Mouse (Mus musculus) stomach, embryonic 14.5 days (tissue): ENCODE results near the gene G3bp2. TPM values are rescaled to one million over a fixed set of nuclear protein-coding genes. Genes with fewer than 3 reads are reported as not detected.

Experiments used
- ATAC-seq: fragments of 200-750 bp; cut with Nextera tagmentation; 2 replicates; pipeline ENCODE4 v1.8.0; 2017; ENCODE audit warnings: low read depth, moderate TSS enrichment; ENCODE audit not compliant: insufficient number of reproducible peaks, insufficient read depth, low FRiP score
- H3K27ac ChIP-seq: fragments of 300-500 bp; sonication (generic); 2 replicates; pipeline ENCODE4 v1.5.1; 2014; ENCODE audit warnings: mild to moderate bottlenecking, low read length, moderate library complexity, mixed read lengths
- H3K27me3 ChIP-seq: fragments of 300-500 bp; sonication (generic); 2 replicates; pipeline ENCODE4 v1.6.1; 2014; ENCODE audit warnings: low read length, control low read depth, mixed read lengths; ENCODE audit not compliant: control insufficient read depth, insufficient read depth
- H3K36me3 ChIP-seq: fragments of 300-500 bp; sonication (generic); 2 replicates; pipeline ENCODE4 v1.6.1; 2014; ENCODE audit warnings: mild to moderate bottlenecking, control low read depth, low read length, moderate library complexity, mixed read lengths; ENCODE audit not compliant: control insufficient read depth, insufficient read depth
- H3K4me1 ChIP-seq: fragments of 300-500 bp; sonication (generic); 2 replicates; pipeline ENCODE4 v1.6.1; 2014; ENCODE audit warnings: low read length, control low read depth, mixed read lengths; ENCODE audit not compliant: control insufficient read depth, insufficient read depth
- H3K4me2 ChIP-seq: fragments of 300-500 bp; sonication (generic); replicated peaks from 2 replicates; pipeline ENCODE4 v1.6.1; 2014; ENCODE audit warnings: low read depth, low read length, control low read depth
- H3K4me3 ChIP-seq: fragments of 300-500 bp; sonication (generic); 2 replicates; pipeline ENCODE4 v1.5.1; 2014; ENCODE audit warnings: low read depth, low read length, control low read depth
- H3K9ac ChIP-seq: fragments of 300-500 bp; sonication (generic); replicated peaks from 2 replicates; pipeline ENCODE4 v1.6.1; 2014; ENCODE audit warnings: low read depth, mild to moderate bottlenecking, control low read depth, low read length, moderate library complexity, mixed read lengths
- H3K9me3 ChIP-seq: fragments of 300-500 bp; sonication (generic); 2 replicates; pipeline ENCODE4 v1.6.1; 2016; ENCODE audit warnings: low read depth, low read length, control low read depth; ENCODE audit not compliant: control insufficient read depth
- WGBS: fragments of 180-500 bp; shearing (Covaris S2); extraction: QIAGEN DNeasy Blood & Tissue Kit; methylation state at CpG from one replicate; pipeline ENCODE4 v1.1.7; 2014; 5-methylcytosine and 5-hydroxymethylcytosine counted together
- polyA plus RNA-seq: library from polyadenylated mRNA; unstranded; fragments of >200 nt; fragmentation: Nextera tagmentation; extraction: Ambion mirVana; gene quantifications from 2 replicates; pipeline ENCODE4 v1.2.1, GENCODE M21; 2014

G3bp2 gene
- polyA plus RNA-seq, 1 experiment from 2014 or later: 205 TPM

GRCm38 (mm10) chr5:92042377-92043348 lies 40.9 kb downstream of the G3bp2 start:
- Histone ChIP-seq H3K4me3 (peak overlapping the region; percentile 70), H3K27ac (no peak overlapping the region), H3K4me2 (peak overlapping the region; percentile 48), H3K9me3 (no peaks in the 10 kb centered on the region), H3K36me3 (no peaks in the 10 kb centered on the region), H3K9ac (peak overlapping the region; percentile 57), H3K27me3 (no peaks in the 10 kb centered on the region), H3K4me1 (no peaks in the 10 kb centered on the region; the same call in 1 of the 2 replicates)
- under 1% methylated on average over 68 of the region's 68 CpGs for WGBS
- ATAC-seq: peak; percentile 100

GRCm38 (mm10) chr5:92019960-92020359 lies 63.6 kb downstream of the G3bp2 start:
- no peak for ATAC-seq
- 55% methylated on average over 2 of the region's 2 CpGs for WGBS
- no peaks in the 10 kb centered on the region for H3K27me3 ChIP-seq
- no peaks in the 10 kb centered on the region for H3K4me1 ChIP-seq
- H3K4me2 ChIP-seq: no peak overlapping the region
- no peak overlapping the region for H3K4me3 ChIP-seq
- no peak overlapping the region for H3K27ac ChIP-seq
- no peaks in the 10 kb centered on the region for H3K36me3 ChIP-seq
- no peaks in the 10 kb centered on the region for H3K9me3 ChIP-seq
- no peak overlapping the region for H3K9ac ChIP-seq

GRCm38 (mm10) chr5:92011756-92012155 lies 71.8 kb downstream of the G3bp2 start:
- no peaks in the 10 kb centered on the region for H3K9me3 ChIP-seq
- no peaks in the 10 kb centered on the region for H3K4me1 ChIP-seq
- H3K4me2 ChIP-seq: no peak overlapping the region
- H3K27me3 ChIP-seq: no peaks in the 10 kb centered on the region
- no peak for ATAC-seq
- H3K27ac ChIP-seq: no peak overlapping the region
- no peaks in the 10 kb centered on the region for H3K36me3 ChIP-seq
- no peak overlapping the region for H3K4me3 ChIP-seq
- H3K9ac ChIP-seq: no peak overlapping the region
- WGBS: 57% methylated on average over 7 of the region's 7 CpGs

- WGBS: 30% methylated on average over 2 of the region's 2 CpGs
- H3K36me3 ChIP-seq: no peaks in the 10 kb centered on the region
- H3K9ac ChIP-seq: no peak overlapping the region
- no peak overlapping the region for H3K27ac ChIP-seq
- H3K4me3 ChIP-seq: no peak overlapping the region
- H3K27me3 ChIP-seq: no peaks in the 10 kb centered on the region
- no peaks in the 10 kb centered on the region for H3K4me1 ChIP-seq
- no peak for ATAC-seq
- H3K9me3 ChIP-seq: no peaks in the 10 kb centered on the region
- H3K4me2 ChIP-seq: no peak overlapping the region
Measured at GRCm38 (mm10) chr5:92009827-92010226, 73.7 kb downstream of the G3bp2 start.

GRCm38 (mm10) chr5:92003011-92003410 lies 80.5 kb downstream of the G3bp2 start:
- no peak overlapping the region for H3K27ac ChIP-seq
- 65% methylated on average over 2 of the region's 2 CpGs for WGBS
- peaks cover 3% of the 10 kb centered on the region; the same call in 1 of the 2 replicates for H3K9me3 ChIP-seq
- no peaks in the 10 kb centered on the region for H3K27me3 ChIP-seq
- H3K4me3 ChIP-seq: no peak overlapping the region
- no peaks in the 10 kb centered on the region for H3K36me3 ChIP-seq
- H3K9ac ChIP-seq: no peak overlapping the region
- no peak overlapping the region for H3K4me2 ChIP-seq
- peak; percentile 53; the same call in 1 of the 2 replicates for ATAC-seq
- no peaks in the 10 kb centered on the region for H3K4me1 ChIP-seq

Other genes with a start within 250 kb of the G3bp2 start
- 68.1 and 68.3 TPM in 2 replicates for gene Rchy1, start 120.7 kb downstream of the G3bp2 start, polyA plus RNA-seq
- gene Odaph, start 96.2 kb downstream of the G3bp2 start, polyA plus RNA-seq: not detected in 2 replicates
- 4.3 and 5.0 TPM in 2 replicates for gene Cdkl2, start 39.8 kb downstream of the G3bp2 start, polyA plus RNA-seq
- gene Uso1, start 54.2 kb upstream of the G3bp2 start, polyA plus RNA-seq: 34.7 and 35.8 TPM in 2 replicates
- gene U90926, start 131.7 kb upstream of the G3bp2 start, polyA plus RNA-seq: not detected in 2 replicates
- 0.62 and 0.69 TPM in 2 replicates for gene Ppef2, start 172.6 kb upstream of the G3bp2 start, polyA plus RNA-seq
- 17.1 and 19.6 TPM in 2 replicates for gene Naaa, start 194.5 kb upstream of the G3bp2 start, polyA plus RNA-seq
- 53.8 and 56.0 TPM in 2 replicates for gene Sdad1, start 226.8 kb upstream of the G3bp2 start, polyA plus RNA-seq
- gene Cxcl9, start 244.4 kb upstream of the G3bp2 start, polyA plus RNA-seq: not detected in 2 replicates
- 1.9 and 4.0 TPM in 2 replicates for gene Art3, start 248.1 kb upstream of the G3bp2 start, polyA plus RNA-seq